Mouse (Mus musculus): ENCODE data around the gene Tmco4.

DNA sequence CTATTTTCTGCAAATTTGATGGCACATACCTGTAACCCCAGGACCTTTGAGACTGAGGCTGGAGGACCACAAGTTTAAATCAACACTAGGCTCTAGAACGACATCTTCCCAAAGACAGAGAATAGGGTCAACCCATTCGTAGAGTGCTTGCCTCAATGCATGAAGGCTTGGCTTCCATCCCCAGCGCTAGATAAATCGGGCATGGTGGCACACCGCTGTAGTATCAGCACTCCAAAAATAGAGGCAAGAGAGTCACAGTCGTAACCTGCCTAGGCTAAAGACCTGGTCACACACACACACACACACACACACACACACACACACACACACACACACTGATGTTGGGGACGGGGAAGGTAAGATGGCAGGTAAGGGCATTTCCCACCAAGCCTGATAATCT lies 107.6 kb downstream of the Tmco4 start:
- TF ChIP-seq CTCF (IDR thresholded peaks at IDR 0.05; ENCODE audit: control insufficient read depth, insufficient read depth, insufficient replicate concordance, low read depth, low read length) = no peak
- TF ChIP-seq POLR2A (IDR thresholded peaks at IDR 0.05; ENCODE audit: control insufficient read depth, low read depth, low read length) = no peak

All from testis, adult 2 months (tissue).